Mouse (Mus musculus): ENCODE results near the gene Coq7. TPM values are rescaled to one million over a fixed set of nuclear protein-coding genes. Genes with fewer than 3 reads are reported as not detected.

Gene Coq7
- polyA plus RNA-seq, 1 experiment from 2014 or later: 58.8 TPM

Other genes with a start within 250 kb of the Coq7 start
- 0.07 and 0.20 TPM in 2 replicates for gene Syt17, start 85.1 kb downstream of the Coq7 start, polyA plus RNA-seq (2015; fragmentation: Nextera tagmentation; extraction: Ambion mirVana)
- 0.70 and 0.87 TPM in 2 replicates for gene Itpripl2, start 41.4 kb downstream of the Coq7 start, polyA plus RNA-seq (2015; fragmentation: Nextera tagmentation; extraction: Ambion mirVana)
- gene Tmc7, start 51.4 kb upstream of the Coq7 start, polyA plus RNA-seq (2015; fragmentation: Nextera tagmentation; extraction: Ambion mirVana): 0.18 and 0.24 TPM in 2 replicates
- gene Tmc5, start 63.9 kb upstream of the Coq7 start, polyA plus RNA-seq (2015; fragmentation: Nextera tagmentation; extraction: Ambion mirVana): not detected in 2 replicates
- 46.3 and 47.0 TPM in 2 replicates for gene Gde1, start 172.4 kb upstream of the Coq7 start, polyA plus RNA-seq (2015; fragmentation: Nextera tagmentation; extraction: Ambion mirVana)
- gene Ccp110, start 179.2 kb upstream of the Coq7 start, polyA plus RNA-seq (2015; fragmentation: Nextera tagmentation; extraction: Ambion mirVana): 8.5 and 10.9 TPM in 2 replicates
- 37.6 and 43.6 TPM in 2 replicates for gene Vps35l, start 206.9 kb upstream of the Coq7 start, polyA plus RNA-seq (2015; fragmentation: Nextera tagmentation; extraction: Ambion mirVana)